Mouse (Mus musculus) c-Kit-negative CD71-positive TER-119-positive erythroid progenitor cells, embryonic 14.5 days (primary cell): ENCODE data around the gene Aldoart2.
"Not testable (repeated sequence)": the region's sequence is repeated elsewhere in the genome, so short reads cannot be mapped to it uniquely, and the experiment has no call there.

Source experiments
- DNase-seq: peaks from one replicate; pipeline ENCODE4 v3.0.0-alpha.2; 2013; ENCODE audit warnings: low read depth, low spot score

The Aldoart2 gene

GRCm38 (mm10) chr12:55565206-55565605 lies at the start of gene Aldoart2:
Aldoart2 (plus strand) TSS chr12:55565239.
- DNase-seq, result no peak

- no peak for DNase-seq
Measured at GRCm38 (mm10) chr12:55518061-55518738, 46.8 kb upstream of the Aldoart2 start.

GRCm38 (mm10) chr12:55526983-55527752 lies 37.9 kb upstream of the Aldoart2 start:
- no peak for DNase-seq

- no peak for DNase-seq
Measured at GRCm38 (mm10) chr12:55536537-55537135, 28.4 kb upstream of the Aldoart2 start.

- no peak for DNase-seq
Measured at GRCm38 (mm10) chr12:55537742-55538141, 27.3 kb upstream of the Aldoart2 start.

GRCm38 (mm10) chr12:55538328-55538971 lies 26.6 kb upstream of the Aldoart2 start:
- no peak for DNase-seq

GRCm38 (mm10) chr12:55539157-55539556 lies 25.9 kb upstream of the Aldoart2 start:
- no peak for DNase-seq

- not testable (repeated sequence) for DNase-seq
Measured at GRCm38 (mm10) chr12:55554901-55555300, 10.1 kb upstream of the Aldoart2 start.

- DNase-seq, result no peak
Measured at GRCm38 (mm10) chr12:55557866-55558265, 7.2 kb upstream of the Aldoart2 start.

- no peak for DNase-seq
Measured at GRCm38 (mm10) chr12:55559184-55559855, 5.7 kb upstream of the Aldoart2 start.

GRCm38 (mm10) chr12:55560025-55560690 lies 4.9 kb upstream of the Aldoart2 start:
- DNase-seq, result no peak

GRCm38 (mm10) chr12:55563742-55564141 lies 1.3 kb upstream of the Aldoart2 start:
- no peak for DNase-seq

- DNase-seq, result no peak
Measured at GRCm38 (mm10) chr12:55564187-55564963, 664 bp upstream of the Aldoart2 start.

GRCm38 (mm10) chr12:55565867-55566266 lies 828 bp downstream of the Aldoart2 start:
- no peak for DNase-seq

- DNase-seq, result no peak
Measured at GRCm38 (mm10) chr12:55566837-55567236, 1.8 kb downstream of the Aldoart2 start.

- no peak for DNase-seq
Measured at GRCm38 (mm10) chr12:55568466-55568865, 3.4 kb downstream of the Aldoart2 start.

- DNase-seq, result no peak
Measured at GRCm38 (mm10) chr12:55569676-55570075, 4.6 kb downstream of the Aldoart2 start.

GRCm38 (mm10) chr12:55570646-55571045 lies 5.6 kb downstream of the Aldoart2 start:
- DNase-seq, result no peak

GRCm38 (mm10) chr12:55571181-55571580 lies 6.1 kb downstream of the Aldoart2 start:
- DNase-seq, result no peak

- DNase-seq, result no peak
Measured at GRCm38 (mm10) chr12:55571661-55572060, 6.6 kb downstream of the Aldoart2 start.
